Mouse (Mus musculus): ENCODE measurements around the gene Pip4k2b. TPM values are rescaled to one million over a fixed set of nuclear protein-coding genes. Genes with fewer than 3 reads are reported as not detected.
A peak's percentile ranks its signal among the peaks of the same experiment; 100 is the strongest.
"Not testable (repeated sequence)": the region's sequence is repeated elsewhere in the genome, so short reads cannot be mapped to it uniquely, and the experiment has no call there.

Gene Pip4k2b
- total RNA-seq, 4 experiments from 2014 or later, result 109 to 123 (median 110) TPM

DNA sequence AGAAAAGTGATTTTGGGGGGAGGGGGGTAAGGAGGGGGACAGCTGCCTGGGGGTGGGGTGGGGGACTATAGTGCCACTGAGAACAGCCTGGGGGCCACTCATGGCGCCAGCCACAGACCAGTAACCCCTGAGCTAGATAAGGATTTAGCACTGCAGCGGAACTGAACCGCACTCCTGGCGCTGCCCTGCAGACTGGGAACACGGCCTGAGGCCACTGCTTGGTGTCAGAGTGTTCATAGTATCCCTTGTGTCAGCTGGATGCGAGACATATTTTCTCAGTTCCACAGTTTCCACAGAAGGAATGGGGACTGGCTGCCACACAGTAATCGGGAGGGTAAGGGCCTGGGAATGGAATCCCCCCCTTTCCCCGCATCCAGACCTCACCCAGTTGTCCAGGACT is 28.5 kb downstream of the Pip4k2b start:
- DNase-seq (ENCODE audit: low spot score in 2 of 2), result no peak

DNA sequence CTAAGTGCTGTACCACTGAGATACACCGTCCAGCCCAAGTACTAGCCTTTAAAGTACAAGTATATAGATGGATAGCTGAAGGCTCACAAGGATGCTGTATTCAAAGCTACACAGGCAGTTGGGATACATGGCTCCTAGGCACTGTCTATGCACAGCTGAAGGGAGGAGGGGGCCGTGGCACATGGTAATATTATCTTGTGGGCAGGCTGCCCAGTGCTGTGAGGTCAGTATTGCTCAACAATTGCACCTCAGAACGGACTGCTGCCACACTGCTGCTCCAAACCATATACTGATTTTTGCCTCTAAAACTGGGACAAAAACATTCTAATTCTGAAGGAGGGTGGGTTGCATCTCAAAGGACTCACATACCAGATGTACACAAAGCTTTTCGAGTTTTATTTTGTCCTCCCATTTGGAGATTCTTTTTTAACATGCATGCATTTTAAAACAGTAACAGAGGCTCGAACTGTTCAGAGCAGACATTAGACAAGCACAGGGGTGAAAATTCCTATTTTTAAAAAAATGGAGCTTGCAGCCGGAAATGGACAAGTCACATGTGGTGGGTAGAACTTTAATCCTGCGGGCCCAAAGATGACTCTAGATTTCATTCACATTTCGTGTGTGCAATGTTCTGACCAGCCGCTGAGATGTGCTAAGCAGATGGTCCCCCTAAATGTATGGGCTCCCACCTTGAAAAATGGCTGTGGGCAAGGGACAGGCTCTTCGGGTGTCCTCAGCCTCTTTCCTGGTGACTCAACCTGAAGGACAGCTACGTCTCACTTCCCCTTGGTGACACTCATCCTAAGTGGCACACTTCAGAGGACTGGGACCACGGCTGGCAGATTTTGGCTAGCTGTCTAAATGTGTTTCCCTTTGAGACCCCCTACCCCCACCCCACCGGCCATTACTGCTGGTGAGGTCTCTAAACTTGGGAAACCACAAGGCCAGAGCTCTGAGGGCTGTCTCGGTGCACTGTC is 29.4 kb downstream of the Pip4k2b start:
- DNase-seq (ENCODE audit: low spot score in 2 of 2), result no peak

DNA sequence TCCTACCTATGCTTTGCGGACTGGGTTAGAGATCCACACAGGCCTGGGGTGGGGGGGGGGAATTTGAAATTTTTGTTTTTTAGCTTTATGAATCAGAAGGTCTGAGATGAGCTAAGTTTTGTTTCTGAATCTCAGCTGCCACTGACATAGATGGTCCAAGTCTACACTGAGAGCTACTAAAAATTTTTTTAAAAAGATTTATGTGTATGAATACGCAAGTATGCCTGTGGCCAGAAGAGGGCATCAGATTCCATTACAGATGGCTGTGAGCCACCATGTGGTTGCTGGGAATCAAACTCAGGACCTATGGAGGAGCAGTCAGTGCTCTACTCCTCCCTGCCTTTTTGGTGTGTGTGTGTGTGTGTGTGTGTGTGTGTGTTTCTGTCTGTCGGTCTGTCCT is 30.1 kb downstream of the Pip4k2b start:
- DNase-seq (ENCODE audit: low spot score in 2 of 2), result no peak

DNA sequence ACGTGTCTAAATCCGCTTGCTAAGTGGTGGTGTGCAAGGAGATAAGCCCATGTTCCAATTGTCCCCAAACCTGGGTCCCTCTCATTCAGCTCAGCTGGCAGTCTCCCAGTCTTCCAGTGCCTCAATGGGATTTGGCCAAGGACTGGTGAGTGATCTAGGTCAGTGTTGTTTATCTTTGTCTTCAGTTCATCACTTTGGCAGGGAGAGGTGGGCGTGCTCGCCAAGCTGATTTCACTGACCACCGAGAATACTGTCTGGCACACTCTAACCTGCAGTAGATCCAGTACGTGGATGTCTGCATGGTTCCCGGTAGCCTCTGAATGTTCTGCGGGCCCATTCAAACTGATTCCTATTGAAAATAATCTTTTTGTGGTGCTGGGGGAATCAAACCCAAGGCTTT is 30.6 kb downstream of the Pip4k2b start:
- no peak for DNase-seq (ENCODE audit: low spot score in 2 of 2)

DNA sequence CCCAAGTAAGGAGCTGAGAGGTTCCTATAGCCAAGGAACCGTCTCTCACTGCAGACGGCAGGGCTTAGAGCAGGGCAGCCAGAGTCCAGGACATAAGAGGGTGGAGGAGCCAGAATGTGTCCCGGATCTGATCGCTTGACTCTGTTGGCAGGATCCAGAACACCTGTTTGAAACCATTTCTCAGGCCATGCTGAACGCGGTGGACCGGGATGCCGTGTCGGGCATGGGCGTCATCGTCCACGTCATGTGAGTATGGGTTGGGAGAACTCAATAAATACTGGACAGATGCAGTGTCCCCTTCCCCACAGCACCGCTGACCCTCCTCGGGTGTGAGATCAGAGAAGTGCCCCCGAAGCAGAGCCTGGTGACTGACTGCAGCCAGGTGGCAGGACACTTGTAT is 32.2 kb downstream of the Pip4k2b start:
- DNase-seq (ENCODE audit: low spot score in 2 of 2), result no peak

DNA sequence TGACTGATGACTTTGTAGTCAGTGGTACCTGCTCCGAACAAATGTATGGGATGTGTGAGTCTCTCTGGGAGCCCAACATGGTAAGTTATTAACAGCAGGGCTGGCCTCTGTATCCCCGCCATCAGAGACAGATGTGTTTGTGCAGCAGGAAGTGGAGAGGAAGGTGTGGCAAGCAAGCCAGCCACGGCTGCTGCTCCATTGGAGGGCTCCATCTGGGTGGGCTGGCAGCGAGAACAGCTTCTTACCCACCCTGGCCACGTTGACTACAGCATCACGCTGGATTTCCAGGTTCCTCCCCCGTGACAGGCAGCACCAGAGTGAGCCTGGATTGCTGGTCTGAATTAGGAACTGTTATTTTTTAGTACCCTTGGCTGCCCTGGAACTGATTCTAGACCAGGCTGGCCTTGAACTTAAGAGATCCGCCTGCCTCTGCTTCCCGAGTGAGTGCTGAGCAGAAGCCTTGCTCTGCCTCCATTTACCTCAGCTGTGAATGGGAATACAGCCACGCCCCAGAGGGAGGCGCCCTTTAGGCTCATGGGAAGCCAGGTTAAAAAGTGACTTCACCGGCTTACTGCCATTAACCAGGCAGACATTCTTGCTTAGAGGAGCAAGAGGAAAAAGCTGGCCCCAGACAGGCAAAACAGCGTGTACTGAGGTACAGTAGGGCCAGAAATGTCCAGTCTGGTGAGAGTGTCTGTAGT is 33.2 kb downstream of the Pip4k2b start:
- no peak for DNase-seq (ENCODE audit: low spot score in 2 of 2)

DNA sequence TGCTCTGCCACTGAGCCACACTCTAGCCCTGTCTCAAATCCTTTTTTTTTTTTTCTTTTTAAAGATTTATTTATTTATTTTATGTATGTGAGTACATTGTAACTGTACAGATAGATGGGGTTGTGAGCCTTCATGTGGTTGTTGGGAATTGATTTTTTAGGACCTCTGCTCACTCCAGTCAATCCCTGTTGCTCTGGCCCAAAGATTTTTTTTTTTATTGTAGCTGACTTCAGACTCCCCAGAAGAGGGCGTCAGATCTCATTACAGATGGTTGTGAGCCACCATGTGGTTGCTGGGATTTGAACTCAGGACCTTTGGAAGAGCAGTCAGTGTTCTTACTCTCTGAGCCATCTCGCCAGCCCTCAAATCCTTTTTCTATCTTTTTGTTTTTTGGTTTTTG is 34.4 kb downstream of the Pip4k2b start:
- DNase-seq (ENCODE audit: low spot score in 2 of 2), result not testable (repeated sequence)

DNA sequence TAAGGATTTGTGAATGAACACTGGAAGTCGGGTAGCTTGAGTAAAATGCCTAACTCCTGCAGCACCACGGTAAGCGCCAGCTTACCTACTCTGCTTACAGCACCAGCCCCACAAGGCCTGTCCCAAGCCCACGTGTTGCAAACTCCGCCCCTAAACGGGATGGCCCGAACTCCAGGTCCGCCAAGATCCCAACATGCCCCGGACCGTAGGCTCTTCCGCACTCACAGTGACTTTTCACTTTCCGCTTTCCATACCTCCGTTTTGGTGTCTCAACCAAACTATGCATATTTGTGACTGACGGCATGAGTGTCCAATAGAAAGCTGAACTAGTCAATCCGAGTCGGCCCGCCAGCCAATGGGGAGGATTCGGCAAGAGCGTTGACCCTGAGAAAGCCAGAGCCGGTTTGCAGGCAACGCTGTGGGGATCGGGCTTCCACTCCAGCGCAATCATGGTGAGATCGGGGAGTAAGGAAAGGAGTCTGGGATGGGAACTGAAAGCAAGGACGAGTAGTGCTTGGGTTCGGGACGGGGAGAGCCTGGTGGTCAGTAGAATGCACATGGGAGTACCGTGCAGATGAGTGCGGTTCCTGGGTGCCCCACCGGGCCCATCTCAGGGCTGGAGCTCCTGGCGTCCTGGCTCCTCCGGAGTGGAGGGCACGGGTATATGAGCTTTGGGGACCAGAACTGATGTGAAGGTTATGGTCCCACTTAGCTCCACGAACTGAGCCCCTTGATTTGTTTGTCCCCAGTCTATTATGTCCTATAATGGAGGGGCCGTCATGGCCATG is 41.3 kb downstream of the Pip4k2b start, which contains the start of gene Psmb3:
Psmb3 (plus strand) TSS at position 361 of the 788 bp plus-strand sequence.
- DNase-seq (ENCODE audit: low spot score in 2 of 2), result peak; percentile 99

DNA sequence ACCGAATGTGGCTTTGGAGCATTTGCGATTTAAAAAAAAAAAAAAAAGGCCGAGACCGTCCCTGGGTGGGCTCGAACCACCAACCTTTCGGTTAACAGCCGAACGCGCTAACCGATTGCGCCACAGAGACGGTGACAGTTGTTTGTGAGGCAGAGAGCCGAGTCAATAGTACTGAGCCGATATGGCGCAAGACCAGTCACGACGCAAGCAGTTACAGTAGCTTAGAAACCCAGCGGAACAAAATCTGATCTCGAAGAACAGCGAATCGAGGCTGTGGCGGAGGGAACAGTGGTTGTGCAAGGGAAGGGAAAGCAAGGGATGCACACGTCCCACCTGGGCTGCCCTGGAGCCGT is 42.1 kb downstream of the Pip4k2b start:
- DNase-seq (ENCODE audit: low spot score in 2 of 2), result peak; percentile 81 to 95

DNA sequence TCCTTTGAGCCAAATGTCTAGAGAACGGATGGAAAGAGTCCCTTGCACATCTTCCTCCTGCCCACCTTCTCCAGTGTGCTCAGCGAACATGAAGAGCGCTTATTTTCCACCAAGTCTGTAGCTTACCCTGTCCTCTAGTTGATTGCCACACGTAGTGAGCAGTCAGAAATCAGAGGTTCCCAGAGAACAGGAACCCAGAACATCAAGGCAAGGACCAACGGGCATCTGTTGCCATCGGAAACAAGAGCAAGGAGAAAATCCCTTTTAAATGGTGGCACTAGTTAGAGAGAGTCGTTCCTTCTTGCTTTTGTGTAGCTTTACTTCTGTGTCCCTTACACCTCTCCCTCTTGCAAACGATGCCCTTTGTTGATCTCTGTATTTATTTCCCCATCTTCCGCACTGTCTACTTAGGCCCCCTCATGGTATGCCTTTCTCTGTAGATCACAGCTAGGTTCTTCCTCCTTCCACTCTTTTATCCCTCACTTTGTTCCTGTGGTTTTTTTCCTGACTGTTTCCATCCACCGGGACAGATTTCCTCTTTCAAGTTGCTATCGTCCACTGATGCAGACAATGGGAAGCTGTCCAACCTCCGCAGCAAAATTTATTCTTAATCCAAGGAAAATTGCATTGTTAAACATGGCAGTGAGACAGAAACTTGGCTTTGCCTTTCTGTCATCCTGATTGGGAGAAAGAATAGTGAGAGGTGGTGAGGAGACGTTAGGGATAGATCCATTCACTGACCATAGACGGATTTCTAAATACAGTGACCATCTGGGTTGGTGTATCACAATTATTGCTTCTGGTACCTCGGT is 42.7 kb downstream of the Pip4k2b start:
- DNase-seq (ENCODE audit: low spot score in 2 of 2), result no peak

DNA sequence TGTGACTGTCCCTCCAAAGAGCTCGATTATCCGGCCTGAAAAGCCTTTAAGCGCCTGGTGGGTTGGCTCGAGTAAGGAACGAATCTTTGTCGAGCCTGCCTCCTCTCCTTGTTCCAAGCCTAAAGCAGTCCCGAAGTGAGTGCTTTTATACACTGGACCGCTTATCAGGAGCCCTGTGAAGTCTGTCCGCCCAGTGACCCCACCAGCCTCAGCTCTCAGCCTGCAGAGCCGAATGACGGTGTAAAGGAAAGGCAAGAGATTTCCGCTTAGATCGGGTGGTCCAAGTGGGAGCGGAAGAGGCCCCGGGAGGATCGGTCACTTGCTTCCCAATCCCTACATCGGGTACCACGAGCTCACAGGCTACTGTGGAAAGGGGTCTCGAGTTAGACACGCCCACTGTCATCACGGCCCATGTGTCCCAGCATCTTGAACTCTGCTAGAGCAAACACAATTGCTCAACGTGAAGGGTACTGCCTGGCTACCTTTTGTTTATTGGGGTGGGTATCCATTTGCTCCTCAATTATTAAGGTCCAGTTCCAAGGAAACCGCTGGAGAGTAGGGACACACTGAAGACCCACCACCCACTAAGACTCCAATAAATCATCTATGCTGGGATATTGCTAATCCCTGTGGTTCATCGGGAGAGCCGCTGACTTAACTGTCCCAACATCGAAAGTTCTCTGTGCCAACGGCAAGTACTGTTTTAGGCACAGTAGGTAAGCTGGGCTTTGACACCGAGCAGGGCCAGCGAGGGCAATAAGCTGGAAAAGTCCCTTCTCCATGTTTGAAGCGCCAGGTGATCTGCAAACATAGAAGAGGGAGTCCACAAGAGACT is 43.5 kb downstream of the Pip4k2b start:
- no peak for DNase-seq (ENCODE audit: low spot score in 2 of 2)

DNA sequence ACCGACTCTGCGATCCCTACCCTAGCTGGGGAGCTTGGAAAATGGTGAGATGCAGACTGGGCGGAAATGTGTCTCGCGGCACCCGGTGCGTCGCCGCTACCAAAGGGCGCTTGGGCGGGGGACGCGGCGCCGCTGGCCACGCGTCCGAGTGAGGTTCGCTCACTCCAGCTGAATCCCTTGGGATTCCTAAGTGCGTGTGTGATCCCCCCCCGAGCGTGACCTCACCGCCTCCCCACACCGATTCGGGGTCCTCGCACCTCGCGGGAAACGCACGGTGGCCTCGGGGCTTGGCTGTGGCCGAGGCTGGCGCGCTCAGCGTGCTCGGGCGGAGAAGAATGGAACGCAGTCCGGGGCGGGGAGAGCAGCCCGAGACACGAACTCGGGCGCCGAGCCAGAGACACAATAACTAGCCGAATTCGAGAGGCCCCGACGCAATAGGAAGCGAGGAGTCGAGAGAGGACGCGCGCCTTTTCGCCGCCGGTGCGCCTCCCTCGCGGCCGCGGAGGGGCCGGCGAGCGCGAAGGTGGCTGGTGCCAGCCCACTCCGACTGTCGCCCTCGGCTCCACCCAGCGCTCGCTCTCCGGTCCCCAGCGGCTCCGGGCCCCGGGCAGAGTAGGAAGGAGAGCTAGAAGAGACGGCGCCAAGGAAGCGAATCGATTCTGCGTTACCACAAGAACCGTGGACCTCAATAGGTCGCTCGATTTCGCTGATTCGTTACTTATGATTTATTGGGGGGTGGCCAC is 44.3 kb downstream of the Pip4k2b start, which contains the start of gene Pcgf2:
Pcgf2 (minus strand) TSS at position 495 of the 743 bp plus-strand sequence.
- DNase-seq (ENCODE audit: low spot score in 2 of 2), result peak; percentile 65 to 67

DNA sequence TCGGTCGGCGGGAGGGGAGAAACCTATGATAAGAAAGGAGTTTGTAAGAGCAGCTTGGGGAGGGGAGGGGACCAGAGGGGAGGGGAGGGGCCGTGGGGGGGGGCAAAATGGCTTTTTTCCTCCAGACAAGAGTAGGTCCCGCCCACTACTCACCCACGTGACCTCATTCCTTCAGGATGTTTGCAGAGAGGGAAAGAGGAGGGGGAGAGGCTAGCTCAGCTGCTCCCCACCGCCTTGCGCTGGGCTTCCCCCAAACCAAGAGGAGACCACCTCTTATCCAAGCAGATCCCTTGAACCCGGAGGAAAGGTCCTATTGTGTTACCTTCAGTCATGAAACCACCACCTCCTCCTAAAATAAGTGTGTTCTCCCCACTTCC is 44.9 kb downstream of the Pip4k2b start:
- peak in 1 of 2 experiments; percentile 88 for DNase-seq (ENCODE audit: low spot score in 2 of 2)

DNA sequence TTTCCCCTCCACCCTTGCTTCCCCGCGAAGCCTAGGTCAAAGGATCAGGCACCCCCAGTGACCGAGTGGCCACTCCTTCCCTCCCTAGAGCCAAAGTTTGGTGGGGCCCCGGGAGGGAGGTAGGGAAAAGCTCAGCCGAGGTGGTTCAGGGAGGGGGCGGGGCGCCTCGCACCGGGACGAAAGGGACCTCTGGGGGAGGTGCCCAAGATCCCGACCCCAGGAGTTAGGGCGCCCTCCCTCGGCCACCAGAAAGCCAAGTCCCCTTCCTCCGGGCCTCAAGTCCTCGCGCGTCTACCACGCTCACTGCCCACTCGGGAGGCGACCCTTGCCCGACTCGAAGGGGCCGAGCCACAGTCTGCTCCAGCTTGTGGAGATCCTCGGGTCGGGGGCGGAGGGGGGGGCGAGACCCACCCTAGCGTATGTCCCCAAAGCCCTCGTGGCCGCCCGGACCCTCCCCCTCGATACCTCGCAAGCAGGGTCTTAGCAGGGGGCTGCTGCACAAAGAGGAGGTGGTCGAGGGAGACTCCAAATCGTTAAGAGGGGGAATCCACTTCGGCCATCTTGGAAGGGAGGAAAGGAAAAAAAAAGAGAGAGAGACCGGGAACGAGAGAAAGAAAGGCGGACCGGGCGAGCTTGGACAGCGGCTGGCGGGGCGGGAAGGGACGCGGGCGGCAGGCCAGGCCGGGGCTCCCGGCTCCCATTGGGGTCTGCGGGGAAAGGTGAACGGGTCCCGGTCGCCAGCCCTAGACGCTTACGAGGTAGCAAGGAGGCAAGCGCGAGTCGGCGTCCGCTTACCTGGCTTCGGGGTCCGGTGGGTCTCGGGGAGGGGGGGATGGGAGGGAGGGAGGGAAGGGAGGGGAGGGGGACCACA is 45.5 kb downstream of the Pip4k2b start:
- DNase-seq (ENCODE audit: low spot score in 2 of 2), result peak in 1 of 2 experiments; percentile 52

DNA sequence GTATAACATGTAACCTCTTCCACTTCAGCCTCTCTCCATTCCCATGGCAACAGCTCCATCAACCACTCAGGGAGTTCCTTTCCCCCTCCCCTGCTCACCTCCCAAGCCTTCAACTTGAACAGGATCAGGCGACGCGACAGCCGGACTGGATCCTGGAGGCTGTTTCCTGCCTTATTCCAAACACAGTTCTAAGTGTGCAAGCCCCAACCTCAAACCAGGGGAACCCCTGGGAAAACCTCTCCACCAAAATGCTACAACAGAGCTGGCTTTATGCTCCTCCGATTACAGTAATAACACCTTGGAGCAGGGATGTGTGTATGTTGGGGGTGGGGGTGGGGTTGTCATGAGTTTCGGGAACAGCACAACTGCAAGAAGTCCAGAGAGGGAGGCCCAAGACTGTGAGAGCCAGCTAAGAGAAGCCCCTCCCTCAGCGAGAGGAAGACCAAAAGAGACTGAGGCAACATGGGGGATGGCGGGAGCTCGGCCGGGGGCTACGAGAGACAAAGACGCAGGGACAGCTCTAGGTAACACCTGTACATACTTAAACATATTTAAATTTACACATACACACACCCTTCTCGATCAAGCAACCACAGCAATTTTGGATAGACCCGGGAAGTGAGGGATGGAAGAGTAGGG is 46.5 kb downstream of the Pip4k2b start:
- no peak for DNase-seq (ENCODE audit: low spot score in 2 of 2)

DNA sequence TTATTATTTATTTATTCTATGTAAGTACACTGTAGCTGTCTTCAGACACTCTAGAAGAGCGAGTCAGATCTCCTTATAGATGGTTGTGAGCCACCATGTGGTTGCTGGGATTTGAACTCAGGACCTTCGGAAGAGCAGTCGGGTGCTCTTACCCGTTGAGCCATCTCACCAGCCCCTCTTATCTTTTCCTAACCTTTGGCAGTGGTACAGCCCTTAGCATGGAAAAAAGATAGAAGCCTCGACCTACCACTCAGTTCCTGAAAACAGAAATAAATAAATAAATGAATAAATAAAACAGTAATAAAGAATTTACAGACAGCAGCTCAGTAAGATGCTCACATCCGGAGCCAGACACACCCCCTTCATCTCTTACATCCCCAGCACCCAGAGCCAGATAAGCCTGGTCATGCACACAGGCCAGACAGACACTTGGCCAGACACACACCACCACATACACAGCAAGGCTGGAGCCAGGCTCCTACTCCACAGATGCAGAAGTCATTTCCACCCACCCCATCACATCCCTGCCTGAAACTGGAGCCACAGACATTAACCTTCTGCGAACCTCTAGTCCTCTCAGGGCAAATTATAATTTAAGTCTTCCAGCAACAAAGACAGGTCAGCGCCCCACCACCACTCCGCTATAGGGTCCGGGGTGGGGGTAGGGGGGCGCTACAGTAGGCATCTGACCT is 47.2 kb downstream of the Pip4k2b start:
- DNase-seq (ENCODE audit: low spot score in 2 of 2), result no peak

DNA sequence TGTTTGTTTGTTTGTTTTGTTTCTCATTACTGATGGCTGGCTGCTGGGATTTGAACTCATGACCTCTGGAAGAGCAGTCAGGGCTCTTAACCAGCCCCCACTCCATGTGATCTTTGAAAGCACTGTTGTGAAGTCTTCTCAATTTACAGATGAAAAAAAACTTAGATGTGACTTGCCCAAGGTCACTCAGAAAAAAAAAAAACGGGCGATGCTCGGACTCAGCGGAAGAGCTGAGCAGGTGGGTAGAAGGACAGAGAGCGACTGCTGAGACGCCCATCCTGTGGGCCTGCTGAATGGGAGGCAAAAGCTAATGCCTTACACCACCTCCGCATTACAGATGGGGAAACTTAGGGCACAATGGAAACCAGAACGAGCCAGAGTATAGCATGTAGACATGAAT is 47.8 kb downstream of the Pip4k2b start:
- no peak for DNase-seq (ENCODE audit: low spot score in 2 of 2)

Data from left cerebral cortex, adult 8-10 months (tissue).